Mouse (Mus musculus) testis, postnatal 14 days (tissue): ENCODE data around the gene Gnas.

Source experiments
- DNase-seq: peaks from one replicate; pipeline ENCODE4 v3.0.0; 2021; ENCODE audit warnings: low spot score

The Gnas gene

DNA sequence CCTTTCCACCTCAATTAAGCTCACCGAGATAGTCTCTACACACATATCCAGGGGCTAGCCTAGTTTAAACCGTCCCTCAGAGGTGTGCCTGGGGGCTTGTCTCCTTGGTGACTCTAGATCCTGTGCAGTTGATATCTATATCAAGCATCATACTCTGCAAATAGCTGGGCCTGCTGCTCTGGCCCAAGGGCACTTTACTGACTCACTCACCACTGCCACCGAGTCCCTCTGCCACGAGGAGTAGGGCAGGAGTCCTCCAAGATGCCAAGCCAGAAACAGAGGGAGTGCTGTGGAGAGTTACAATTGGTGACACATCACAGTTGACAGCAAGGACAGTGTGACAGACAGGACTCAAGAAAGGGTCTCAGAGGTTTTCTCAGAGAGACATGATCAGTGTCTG, 75.5 kb downstream of the Gnas start:
- DNase-seq = no peak

DNA sequence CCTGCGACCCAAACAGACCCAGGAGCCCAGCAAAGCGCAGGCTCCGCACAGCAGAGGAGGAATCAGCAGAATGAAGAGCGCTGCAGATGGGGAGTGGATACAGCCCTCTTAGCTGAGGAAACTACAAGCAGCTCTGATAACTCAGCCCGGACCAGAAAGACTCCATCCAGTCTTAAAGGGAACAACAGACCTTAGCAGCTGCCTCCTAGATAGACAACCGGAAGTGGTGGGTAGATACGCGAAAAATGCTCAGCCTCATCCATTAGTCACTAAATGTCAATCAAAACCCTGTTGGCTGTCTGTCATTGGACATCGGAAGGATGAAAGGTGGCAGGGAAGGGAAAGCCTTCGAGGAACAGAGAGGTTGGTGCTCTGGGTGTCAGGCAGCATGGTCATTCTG, 82.5 kb downstream of the Gnas start:
- no peak for DNase-seq

DNA sequence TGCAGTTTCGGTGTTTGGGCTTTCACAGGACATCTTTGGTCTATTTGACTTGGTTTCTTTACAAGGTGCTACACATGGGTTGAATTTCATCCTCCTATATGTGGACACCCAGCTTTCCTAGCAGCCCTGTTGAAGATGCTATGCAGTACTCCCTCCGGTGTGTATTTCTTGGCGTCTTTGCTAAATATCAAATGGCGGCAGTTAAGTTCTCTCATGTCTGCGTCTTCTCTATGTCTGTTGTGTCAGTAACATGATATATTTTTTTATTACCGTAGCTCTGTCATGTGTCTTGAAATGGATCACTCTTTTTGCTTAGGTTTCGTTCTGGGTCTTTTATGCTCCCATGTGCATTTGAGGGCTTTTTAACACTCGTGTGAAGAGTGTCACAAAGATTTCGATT, 96.9 kb downstream of the Gnas start:
- no peak for DNase-seq

- no peak for DNase-seq
Measured at GRCm38 (mm10) chr2:174391936-174392335, 107.8 kb downstream of the Gnas start.

DNA sequence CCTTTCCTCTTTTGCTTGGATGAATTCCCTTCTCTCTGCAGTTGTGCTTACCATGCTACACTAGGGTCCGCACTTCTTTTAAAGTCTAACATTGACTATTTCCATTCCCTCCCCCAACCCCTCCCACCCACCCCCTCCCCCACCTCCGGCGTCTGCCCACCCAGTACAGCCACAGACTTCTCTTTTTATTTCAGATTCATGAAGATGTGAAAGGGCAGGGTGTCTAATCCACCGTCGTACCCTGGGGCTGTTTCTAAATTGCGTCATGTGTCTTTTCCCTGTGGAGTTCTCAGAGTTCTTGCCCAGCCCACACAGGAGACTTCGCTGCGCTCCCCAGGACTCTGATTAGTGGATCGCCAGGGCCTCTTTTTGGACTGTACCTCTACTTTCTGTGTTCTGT, 108.4 kb downstream of the Gnas start:
- DNase-seq = no peak

- DNase-seq = no peak
Measured at GRCm38 (mm10) chr2:174393383-174393782, 109.3 kb downstream of the Gnas start.
